ENCODE assay signal across 8 mouse cellular contexts in the genomic region with DNA sequence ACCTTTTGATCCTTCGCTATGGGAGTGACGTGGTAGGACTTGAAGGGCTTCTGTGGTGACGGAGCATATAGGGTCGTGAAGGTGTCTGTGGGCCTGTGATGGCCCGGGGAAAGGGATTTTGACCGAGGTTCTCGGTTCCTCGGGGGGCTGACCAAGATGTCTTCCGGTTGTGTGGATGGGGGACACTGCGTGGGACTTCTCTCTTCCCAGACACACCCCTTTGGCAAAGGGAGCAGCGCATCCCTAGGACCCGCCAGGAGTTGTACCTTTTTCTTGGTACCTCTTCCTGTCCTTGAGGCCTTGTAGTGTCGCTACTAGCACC. TPM values are rescaled to one million over a fixed set of nuclear protein-coding genes. Genes with fewer than 3 reads are reported as not detected.
DNase-seq lines count a peak whose midpoint lies in the region; ATAC-seq and TF ChIP-seq lines count a peak whose summit lies in the region.

No protein-coding gene starts in this region.

- no peak for TF ChIP-seq POLR2A in embryonic fibroblast, embryonic 13.5 days (IDR thresholded peaks at IDR 0.05; ENCODE audit: low read depth, low read length)

- no peak for TF ChIP-seq CTCF in lung, embryonic 14.5 days (IDR thresholded peaks at IDR 0.05; ENCODE audit: low read depth)
- TF ChIP-seq CTCF in embryonic fibroblast, embryonic 13.5 days (IDR thresholded peaks at IDR 0.05; ENCODE audit: borderline replicate concordance, insufficient read depth, low read length), result no peak

- no peak overlapping the region for H3K27ac ChIP-seq in lung, embryonic 14.5 days (ENCODE audit: low read depth)
- H3K27ac ChIP-seq in embryonic fibroblast, embryonic 13.5 days (ENCODE audit: insufficient read depth, low read length), result peak overlapping the region; percentile 20; the same call in 1 of the 2 replicates
- H3K27ac ChIP-seq in limb, embryonic 11.5 days (replicated peaks; ENCODE audit: low read depth, low read length), result no peak overlapping the region
- H3K27ac ChIP-seq in neural tube, embryonic 14.5 days (ENCODE audit: low read depth, low read length), result peak overlapping the region; percentile 73

- H3K4me1 ChIP-seq in lung, embryonic 14.5 days (ENCODE audit: insufficient read depth), result peaks cover 4% of the 10 kb centered on the region
- H3K4me1 ChIP-seq in embryonic fibroblast, embryonic 13.5 days (ENCODE audit: control insufficient read depth, insufficient read depth, low read length), result no peaks in the 10 kb centered on the region
- peaks cover 3% of the 10 kb centered on the region; the same call in 1 of the 2 replicates for H3K4me1 ChIP-seq in limb, embryonic 11.5 days (ENCODE audit: control insufficient read depth, insufficient read depth, low read length)
- peaks cover 21% of the 10 kb centered on the region for H3K4me1 ChIP-seq in neural tube, embryonic 14.5 days (ENCODE audit: control insufficient read depth, insufficient read depth, low read length)

- peak overlapping the region; percentile 78 for H3K4me3 ChIP-seq in lung, embryonic 14.5 days (ENCODE audit: low read depth, low read length)
- peak overlapping the region; percentile 82 for H3K4me3 ChIP-seq in embryonic fibroblast, embryonic 13.5 days (ENCODE audit: insufficient read depth, low read length)
- H3K4me3 ChIP-seq in limb, embryonic 11.5 days (ENCODE audit: low read depth, low read length), result peak overlapping the region; percentile 74
- H3K4me3 ChIP-seq in neural tube, embryonic 14.5 days (ENCODE audit: low read depth, low read length), result peak overlapping the region; percentile 77

- peaks cover 54% of the 10 kb centered on the region for H3K36me3 ChIP-seq in lung, embryonic 14.5 days (ENCODE audit: insufficient read depth)
- peaks cover 9% of the 10 kb centered on the region for H3K36me3 ChIP-seq in limb, embryonic 11.5 days (ENCODE audit: control insufficient read depth, insufficient read depth, low read length)
- peaks cover 10% of the 10 kb centered on the region; the same call in 1 of the 2 replicates for H3K36me3 ChIP-seq in neural tube, embryonic 14.5 days (ENCODE audit: control insufficient read depth, insufficient read depth, low read length)

- ATAC-seq in lung, embryonic 14.5 days (ENCODE audit: insufficient read depth), result no peak
- no peak for ATAC-seq in limb, embryonic 11.5 days (ENCODE audit: insufficient number of reproducible peaks, low FRiP score, low TSS enrichment, low read depth)
- no peak for ATAC-seq in neural tube, embryonic 14.5 days (ENCODE audit: low read depth)

- no peaks in the 10 kb centered on the region for H3K9me3 ChIP-seq in lung, embryonic 14.5 days (ENCODE audit: low read depth, low read length)
- no peaks in the 10 kb centered on the region for H3K9me3 ChIP-seq in limb, embryonic 11.5 days (ENCODE audit: control insufficient read depth, low read length)
- H3K9me3 ChIP-seq in neural tube, embryonic 14.5 days (ENCODE audit: control insufficient read depth, low read length), result no peaks in the 10 kb centered on the region

- no peak for DNase-seq in lung, embryonic 14.5 days
- no peak for DNase-seq in lung, adult 18-20 months
- no peak for DNase-seq in limb, embryonic 11.5 days (ENCODE audit: low spot score)
- no peak for DNase-seq in urinary bladder, postnatal 36 days (ENCODE audit: low spot score in 2 of 2)
- DNase-seq in layer of hippocampus, adult 18-20 months (ENCODE audit: low spot score in 2 of 2), result no peak
- DNase-seq in embryo, embryonic 11 days, result no peak

- H3K4me2 ChIP-seq in lung, embryonic 14.5 days, result peak overlapping the region; percentile 68
- H3K4me2 ChIP-seq in limb, embryonic 11.5 days (ENCODE audit: low read depth, severe bottlenecking), result peak overlapping the region; percentile 74
- H3K4me2 ChIP-seq in neural tube, embryonic 14.5 days (ENCODE audit: low read depth, low read length), result peak overlapping the region; percentile 89

- 0% methylated on average over 13 of the region's 13 CpGs for WGBS in lung, embryonic 14.5 days
- 0% methylated on average over 13 of the region's 13 CpGs for WGBS in limb, embryonic 11.5 days
- WGBS in neural tube, embryonic 14.5 days, result under 1% methylated on average over 13 of the region's 13 CpGs

- H3K27me3 ChIP-seq in lung, embryonic 14.5 days (ENCODE audit: insufficient read depth, low read length), result no peaks in the 10 kb centered on the region
- no peaks in the 10 kb centered on the region for H3K27me3 ChIP-seq in limb, embryonic 11.5 days (ENCODE audit: control insufficient read depth, insufficient read depth, low read length)
- no peaks in the 10 kb centered on the region for H3K27me3 ChIP-seq in neural tube, embryonic 14.5 days (ENCODE audit: control insufficient read depth, insufficient read depth, low read length)

- peak overlapping the region; percentile 71 for H3K9ac ChIP-seq in lung, embryonic 14.5 days
- peak overlapping the region; percentile 73 for H3K9ac ChIP-seq in limb, embryonic 11.5 days (ENCODE audit: low read length)
- H3K9ac ChIP-seq in neural tube, embryonic 14.5 days (replicated peaks; ENCODE audit: low read depth, low read length), result peak overlapping the region; percentile 72

RNA-seq across cellular contexts. Expression of a gene that starts 0.2 kb away (rescaled TPM):
- polyA plus RNA-seq in lung, embryonic 14.5 days (2014; fragmentation: Nextera tagmentation; extraction: Ambion mirVana), result 0.74 and 1.8 TPM in 2 replicates
- 2.5 and 2.8 TPM in 2 replicates for polyA plus RNA-seq in embryonic fibroblast, embryonic 13.5 days (2011; ENCODE audit: insufficient read length, low read depth, missing spikeins)
- 1.3 and 1.5 TPM in 2 replicates for polyA plus RNA-seq in limb, embryonic 11.5 days (2014; fragmentation: Nextera tagmentation; extraction: Ambion mirVana)
- 2.3 and 2.9 TPM in 2 replicates for polyA plus RNA-seq in neural tube, embryonic 14.5 days (2014; fragmentation: Nextera tagmentation; extraction: Ambion mirVana)
- 1 to 10 TPM; 4.2 to 5.8 TPM for total RNA-seq in layer of hippocampus, adult 18-20 months (2021)

RNA-seq across cellular contexts. Expression of a gene that starts 0.2 kb away (rescaled TPM):
- 45.5 and 49.2 TPM in 2 replicates for polyA plus RNA-seq in lung, embryonic 14.5 days (2014; fragmentation: Nextera tagmentation; extraction: Ambion mirVana)
- polyA plus RNA-seq in embryonic fibroblast, embryonic 13.5 days (2011; ENCODE audit: insufficient read length, low read depth, missing spikeins), result 27.2 and 28.9 TPM in 2 replicates
- polyA plus RNA-seq in limb, embryonic 11.5 days (2014; fragmentation: Nextera tagmentation; extraction: Ambion mirVana), result 49.5 and 50.4 TPM in 2 replicates
- polyA plus RNA-seq in neural tube, embryonic 14.5 days (2014; fragmentation: Nextera tagmentation; extraction: Ambion mirVana), result 38.1 and 43.4 TPM in 2 replicates
- total RNA-seq in layer of hippocampus, adult 18-20 months (2021), result 10 to 100 TPM; 33.4 to 36.9 TPM

RNA-seq across cellular contexts. Expression of a gene that starts 0.3 kb away (rescaled TPM):
- polyA plus RNA-seq in lung, embryonic 14.5 days (2014; fragmentation: Nextera tagmentation; extraction: Ambion mirVana), result 24.2 and 25.4 TPM in 2 replicates
- 11.6 and 17.0 TPM in 2 replicates for polyA plus RNA-seq in embryonic fibroblast, embryonic 13.5 days (2011; ENCODE audit: insufficient read length, low read depth, missing spikeins)
- polyA plus RNA-seq in limb, embryonic 11.5 days (2014; fragmentation: Nextera tagmentation; extraction: Ambion mirVana), result 30.7 and 31.6 TPM in 2 replicates
- polyA plus RNA-seq in neural tube, embryonic 14.5 days (2014; fragmentation: Nextera tagmentation; extraction: Ambion mirVana), result 32.7 and 35.0 TPM in 2 replicates
- total RNA-seq in layer of hippocampus, adult 18-20 months (2021), result 10 to 100 TPM; 19.4 to 19.5 TPM

RNA-seq across cellular contexts. Expression of a gene that starts 18.9 kb away (rescaled TPM):
- 5.0 and 5.6 TPM in 2 replicates for polyA plus RNA-seq in lung, embryonic 14.5 days (2014; fragmentation: Nextera tagmentation; extraction: Ambion mirVana)
- 7.2 and 8.8 TPM in 2 replicates for polyA plus RNA-seq in embryonic fibroblast, embryonic 13.5 days (2011; ENCODE audit: insufficient read length, low read depth, missing spikeins)
- 4.7 and 6.7 TPM in 2 replicates for polyA plus RNA-seq in limb, embryonic 11.5 days (2014; fragmentation: Nextera tagmentation; extraction: Ambion mirVana)
- 5.9 and 6.5 TPM in 2 replicates for polyA plus RNA-seq in neural tube, embryonic 14.5 days (2014; fragmentation: Nextera tagmentation; extraction: Ambion mirVana)
- total RNA-seq in layer of hippocampus, adult 18-20 months (2021), result 10 to 100 TPM in 1 of 2 experiments, 1 to 10 TPM in 1; 9.7 to 10.8 TPM

Comparison
In these comparisons a context has a peak if more than half of its experiments do, and no peak if none do; other contexts are left out.
1. H3K27ac ChIP-seq: peak in embryonic fibroblast, embryonic 13.5 days (single experiment) and neural tube, embryonic 14.5 days (single experiment); none in lung, embryonic 14.5 days (single experiment) and limb, embryonic 11.5 days (single experiment).
2. Peak in every context shown above with its lines, with median percentiles within 50 percentile points of each other: H3K4me2 ChIP-seq, H3K4me3 ChIP-seq and H3K9ac ChIP-seq.